Mouse (Mus musculus) small intestine, adult 2 months (tissue): ENCODE measurements around the gene 4921530L21Rik.

Source experiments
- CTCF ChIP-seq: fragments of 200-500 bp; IDR thresholded peaks from 2 replicates; pipeline ENCODE4 v1.5.1; 2012; ENCODE audit warnings: low read depth, mild to moderate bottlenecking, control low read depth, inconsistent platforms, low read length, moderate library complexity, mixed read lengths; ENCODE audit not compliant: insufficient replicate concordance, insufficient read length; ENCODE audit errors: extremely low read depth
- POLR2A ChIP-seq: fragments of 200-500 bp; IDR thresholded peaks from 2 replicates; pipeline ENCODE4 v1.6.1; 2012; ENCODE audit warnings: low read depth, mild to moderate bottlenecking, control low read depth, inconsistent platforms, low read length, moderate library complexity

GRCm38 (mm10) chr14:95877548-95877947, 3.5 kb upstream of the 4921530L21Rik start:
- TF ChIP-seq CTCF: no peak
- TF ChIP-seq POLR2A: no peak
